Mouse (Mus musculus) thymus, adult 18-20 months (tissue): ENCODE measurements around the gene Ncmap.
"Not testable (repeated sequence)": the region's sequence is repeated elsewhere in the genome, so short reads cannot be mapped to it uniquely, and the experiment has no call there.

Experiments used
- DNase-seq, 2 experiments: peaks; one replicate each; pipeline ENCODE4 v3.0.0; 2022; ENCODE audit warnings: mixed read lengths in 2 of 2

Gene Ncmap

GRCm38 (mm10) chr4:135397551-135397950, 476 bp downstream of the Ncmap start:
- no peak for DNase-seq

- no peak for DNase-seq
Measured at GRCm38 (mm10) chr4:135396303-135396702, 1.7 kb downstream of the Ncmap start.

DNA sequence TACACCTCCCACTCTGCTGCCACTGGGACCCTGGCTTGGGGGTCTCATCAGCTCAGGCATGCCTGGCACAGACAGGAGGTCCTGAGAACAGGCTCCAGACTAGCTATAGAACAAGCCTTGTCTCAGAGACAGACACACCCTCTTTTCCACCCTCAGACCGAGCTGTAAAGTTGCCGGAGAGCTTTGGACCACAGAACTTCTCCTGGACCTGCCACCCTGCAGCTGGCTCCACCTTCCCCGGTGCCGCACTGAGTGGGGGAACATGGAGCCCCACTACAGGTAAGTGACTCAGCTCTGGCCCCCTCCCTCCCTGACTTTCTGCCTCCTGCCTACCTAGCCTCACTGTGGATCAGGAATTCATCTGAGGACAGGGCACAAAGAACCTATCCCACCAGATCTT, 2.7 kb downstream of the Ncmap start:
- no peak for DNase-seq

GRCm38 (mm10) chr4:135394666-135395065, 3.4 kb downstream of the Ncmap start:
- no peak for DNase-seq

GRCm38 (mm10) chr4:135393381-135393780, 4.6 kb downstream of the Ncmap start:
- DNase-seq, result no peak

DNA sequence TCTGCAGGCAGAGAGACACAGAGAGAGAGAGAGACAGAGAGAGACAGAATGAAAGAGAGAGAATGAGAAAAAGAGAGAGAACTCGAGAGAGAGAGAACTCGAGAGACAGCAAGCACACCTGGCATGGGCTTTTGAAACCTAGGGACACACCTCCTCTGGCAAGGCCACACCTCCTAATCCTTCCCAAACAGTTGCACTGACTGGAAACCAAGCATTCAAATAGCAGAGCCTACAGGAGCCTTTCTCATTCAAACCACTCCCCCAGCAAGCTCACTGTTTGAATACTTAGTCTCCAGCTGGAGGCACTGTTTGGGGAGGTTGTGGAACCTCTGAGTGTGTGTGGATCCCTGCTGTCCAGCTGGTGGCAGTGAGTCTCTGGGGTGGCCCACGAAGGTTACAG, 5.2 kb downstream of the Ncmap start:
- DNase-seq, result no peak

- DNase-seq, result no peak
Measured at GRCm38 (mm10) chr4:135391014-135391413, 7.0 kb downstream of the Ncmap start.

GRCm38 (mm10) chr4:135385614-135386013, 12.4 kb downstream of the Ncmap start:
- no peak for DNase-seq

DNA sequence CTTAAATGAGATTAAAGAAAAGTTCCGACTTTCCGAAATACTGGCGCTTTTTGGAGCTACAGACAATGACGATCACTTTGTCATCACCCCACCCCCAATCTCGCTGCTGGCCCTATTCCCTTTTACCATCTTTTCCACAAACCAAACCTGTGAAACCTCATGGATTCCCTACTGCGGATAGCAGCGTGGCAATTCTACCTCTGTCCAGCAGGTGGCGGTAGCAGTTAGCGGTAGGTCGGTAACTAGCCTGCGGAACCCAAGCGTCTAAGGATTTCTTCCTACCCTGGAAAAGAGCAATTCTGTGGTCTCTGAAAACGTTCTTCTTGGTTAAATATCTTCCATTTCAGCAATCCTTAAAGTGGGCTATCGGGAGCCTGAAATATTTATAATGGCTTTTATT, 15.7 kb downstream of the Ncmap start:
- DNase-seq, result peak in 1 of 2 experiments; percentile 20

- no peak for DNase-seq
Measured at GRCm38 (mm10) chr4:135381355-135381754, 16.7 kb downstream of the Ncmap start.

GRCm38 (mm10) chr4:135377241-135377640, 20.8 kb downstream of the Ncmap start:
- DNase-seq, result no peak

DNA sequence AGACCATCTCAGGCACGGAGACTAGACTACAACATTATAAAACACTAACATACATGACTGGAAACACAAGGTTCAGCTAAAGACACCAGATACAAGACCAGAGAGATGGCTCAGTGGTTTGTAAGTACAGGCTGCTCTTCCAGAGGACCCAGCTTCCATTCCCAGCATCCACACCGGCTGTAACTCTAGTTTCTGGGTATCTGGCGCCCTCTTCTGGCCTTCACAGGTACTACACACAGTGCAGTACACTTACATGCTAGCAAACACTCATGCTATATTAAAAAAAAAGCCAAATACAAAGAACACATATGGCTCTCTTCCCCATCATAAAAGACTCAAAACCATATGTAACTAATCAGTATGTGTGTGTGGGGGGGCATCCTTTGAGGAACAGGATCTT, 22.6 kb downstream of the Ncmap start:
- no peak for DNase-seq

- DNase-seq, result no peak
Measured at GRCm38 (mm10) chr4:135373299-135373698, 24.7 kb downstream of the Ncmap start.

DNA sequence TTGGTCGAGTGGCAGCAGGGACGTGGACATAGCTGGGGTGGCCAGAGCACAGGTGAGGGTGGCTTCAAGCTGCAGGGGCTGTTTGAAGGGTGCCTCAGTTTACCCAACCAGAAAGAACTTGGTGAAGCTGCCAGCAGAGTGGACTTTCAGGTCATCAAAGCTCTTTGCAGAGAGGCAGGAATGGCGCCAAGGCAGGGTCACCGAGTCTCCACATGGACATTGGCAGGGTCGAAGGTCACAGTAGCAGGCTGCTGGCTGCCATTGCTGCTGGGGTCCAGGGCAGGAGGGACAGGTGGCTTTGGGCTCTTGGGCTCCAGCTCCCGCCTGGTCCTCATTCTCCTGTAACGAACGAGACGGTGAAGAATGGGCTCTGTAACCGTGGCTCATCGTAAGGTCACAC, 27.7 kb downstream of the Ncmap start:
- DNase-seq, result no peak

DNA sequence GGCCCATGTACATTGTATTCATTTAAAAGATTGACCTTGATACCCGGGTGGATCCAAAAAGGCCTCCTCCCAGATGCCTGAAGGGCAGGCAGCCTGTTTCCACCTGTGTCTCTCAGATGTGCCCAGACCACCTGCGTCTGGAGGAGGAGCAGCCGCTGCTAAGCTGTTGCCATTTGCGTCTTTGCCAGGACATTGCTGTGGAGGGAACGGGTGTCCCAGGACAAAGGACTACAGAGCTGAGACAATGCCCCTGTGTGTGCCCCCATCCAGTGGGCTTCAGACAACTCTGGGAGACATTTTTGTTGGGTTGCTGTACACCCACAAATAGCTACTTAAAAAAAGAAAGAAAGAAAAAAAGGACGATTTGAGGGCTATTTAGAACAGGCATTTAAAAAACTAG, 35.2 kb downstream of the Ncmap start:
- DNase-seq, result no peak

- no peak for DNase-seq
Measured at GRCm38 (mm10) chr4:135361722-135362121, 36.3 kb downstream of the Ncmap start.

DNA sequence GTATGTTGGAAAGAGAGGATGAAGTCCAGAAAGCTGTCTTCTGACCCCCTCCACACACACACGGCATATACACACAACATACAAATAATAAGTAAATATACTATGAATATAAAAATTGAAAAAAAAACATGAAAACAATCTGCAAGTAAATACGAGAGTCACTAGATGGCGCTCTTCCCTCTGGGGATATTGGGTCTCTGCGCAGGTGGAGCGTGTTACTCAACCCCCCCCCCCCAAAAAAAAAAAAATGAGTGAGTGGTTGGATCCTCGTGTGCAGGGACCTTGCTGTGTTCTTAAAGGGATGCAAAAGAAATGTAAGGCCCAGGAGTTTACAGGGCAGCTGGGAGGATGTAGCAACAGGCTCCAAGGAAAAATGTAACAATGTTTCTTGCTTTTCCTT, 39.3 kb downstream of the Ncmap start:
- no peak for DNase-seq

- no peak for DNase-seq
Measured at GRCm38 (mm10) chr4:135357221-135357920, 40.7 kb downstream of the Ncmap start.

DNA sequence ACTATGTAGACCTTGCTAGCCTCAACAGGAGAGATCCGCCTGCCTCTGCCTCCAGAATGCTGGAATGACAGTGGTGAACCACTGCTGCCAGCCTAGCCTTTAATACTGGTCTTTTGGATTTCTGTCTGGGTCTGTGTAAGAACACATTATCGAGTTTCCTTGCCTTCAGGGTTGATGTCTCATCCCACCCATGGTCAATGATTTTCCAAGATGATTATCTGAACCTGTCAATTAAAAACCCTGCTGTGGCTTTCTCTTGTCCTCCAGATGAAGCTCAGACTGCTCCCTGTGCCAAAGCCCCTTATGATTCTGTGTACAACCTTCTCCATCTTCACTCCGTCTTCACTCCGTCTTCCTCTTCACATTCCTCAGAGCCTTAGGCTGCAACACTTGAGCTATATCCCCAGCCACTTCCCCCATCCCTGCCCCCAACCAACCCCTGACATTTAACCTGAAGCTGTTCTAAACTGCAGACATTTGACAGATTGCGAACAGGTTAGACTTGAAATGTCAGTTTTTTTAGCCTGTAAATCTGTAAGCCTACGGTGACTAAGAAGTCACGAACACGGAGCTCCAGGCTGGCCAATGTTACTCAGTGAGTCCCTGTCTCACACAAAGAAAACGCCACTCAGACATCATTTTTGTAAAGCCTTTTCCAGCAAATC, 42.0 kb downstream of the Ncmap start:
- no peak for DNase-seq

GRCm38 (mm10) chr4:135354751-135355150, 43.3 kb downstream of the Ncmap start:
- DNase-seq, result not testable (repeated sequence)

- peak in 1 of 2 experiments; percentile 18 for DNase-seq
Measured at GRCm38 (mm10) chr4:135353794-135354450, 44.1 kb downstream of the Ncmap start.

GRCm38 (mm10) chr4:135353066-135353793, 44.8 kb downstream of the Ncmap start, which contains the start of gene Srrm1:
TSS of gene Srrm1 (minus strand) at chr4:135353321.
- DNase-seq, result peak; percentile 97 to 98
